Mouse (Mus musculus) hindbrain, embryonic 12.5 days (tissue): ENCODE measurements at regions not wholly inside any gene's neighbourhood (a gene's known extent, or its start where the extent isn't known, plus 50 kb on each side); places are given as distances from the start of the nearest gene placed in this dataset.
A peak's percentile ranks its signal among the peaks of the same experiment; 100 is the strongest.
"Not testable (repeated sequence)": the region's sequence is repeated elsewhere in the genome, so short reads cannot be mapped to it uniquely, and the experiment has no call there.

Experiments
- ATAC-seq: fragments of 200-750 bp; cut with Nextera tagmentation; 2 replicates; pipeline ENCODE4 v1.8.0; 2017; ENCODE audit warnings: moderate TSS enrichment; ENCODE audit not compliant: low FRiP score
- H3K27ac ChIP-seq: fragments of 300-500 bp; sonication (generic); 2 replicates; pipeline ENCODE4 v1.5.1; 2016; ENCODE audit warnings: mild to moderate bottlenecking
- H3K27me3 ChIP-seq: fragments of 300-500 bp; sonication (generic); 2 replicates; pipeline ENCODE4 v1.6.1; 2016; ENCODE audit warnings: mild to moderate bottlenecking
- H3K36me3 ChIP-seq: fragments of 300-500 bp; sonication (generic); 2 replicates; pipeline ENCODE4 v1.6.1; 2016; ENCODE audit warnings: mild to moderate bottlenecking
- H3K4me1 ChIP-seq: fragments of 300-500 bp; sonication (generic); 2 replicates; pipeline ENCODE4 v1.6.1; 2016
- H3K4me2 ChIP-seq: fragments of 300-500 bp; sonication (generic); replicated peaks from 2 replicates; pipeline ENCODE4 v1.6.1; 2016; ENCODE audit warnings: mild to moderate bottlenecking
- H3K4me3 ChIP-seq: fragments of 300-500 bp; sonication (generic); 2 replicates; pipeline ENCODE4 v1.5.1; 2016; ENCODE audit warnings: mild to moderate bottlenecking
- H3K9ac ChIP-seq: fragments of 300-500 bp; sonication (generic); 2 replicates; pipeline ENCODE4 v1.6.1; 2016; ENCODE audit warnings: mild to moderate bottlenecking, moderate library complexity
- H3K9me3 ChIP-seq: fragments of 300-500 bp; sonication (generic); replicated peaks from 2 replicates; pipeline ENCODE4 v1.6.1; 2016; ENCODE audit warnings: mild to moderate bottlenecking
- WGBS: fragments of 180-500 bp; shearing (Covaris S2); methylation state at CpG from one replicate; pipeline ENCODE4 v1.1.7; 2016; 5-methylcytosine and 5-hydroxymethylcytosine counted together

DNA sequence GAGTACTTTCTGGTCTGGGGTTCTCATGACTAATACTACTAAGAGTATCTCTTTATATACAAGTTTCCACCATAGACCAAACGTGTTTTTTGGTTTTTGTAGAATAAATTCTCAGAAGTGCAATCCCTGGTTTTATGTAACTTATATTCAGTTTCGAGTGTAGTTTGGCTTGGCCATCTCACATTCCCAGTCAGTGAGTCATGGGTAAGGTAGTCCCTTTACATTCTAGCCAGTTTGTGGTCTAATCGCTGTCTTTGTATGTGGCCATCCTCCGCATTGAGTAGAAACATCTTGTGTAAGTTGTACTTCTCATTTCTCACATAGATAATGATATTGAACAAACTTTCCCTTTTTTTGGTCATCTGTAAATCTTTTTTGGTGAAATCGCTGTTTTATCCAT, 88.3 kb downstream of the Anxa5 start:
- no peaks in the 10 kb centered on the region for H3K9me3 ChIP-seq
- H3K4me3 ChIP-seq, result no peak overlapping the region
- no peaks in the 10 kb centered on the region for H3K4me1 ChIP-seq
- no peaks in the 10 kb centered on the region for H3K36me3 ChIP-seq
- ATAC-seq, result no peak
- H3K27ac ChIP-seq, result no peak overlapping the region
- H3K27me3 ChIP-seq, result no peaks in the 10 kb centered on the region
- WGBS, result 93% methylated on average over 5 of the region's 5 CpGs
- H3K9ac ChIP-seq, result no peak overlapping the region
- H3K4me2 ChIP-seq, result no peak overlapping the region

DNA sequence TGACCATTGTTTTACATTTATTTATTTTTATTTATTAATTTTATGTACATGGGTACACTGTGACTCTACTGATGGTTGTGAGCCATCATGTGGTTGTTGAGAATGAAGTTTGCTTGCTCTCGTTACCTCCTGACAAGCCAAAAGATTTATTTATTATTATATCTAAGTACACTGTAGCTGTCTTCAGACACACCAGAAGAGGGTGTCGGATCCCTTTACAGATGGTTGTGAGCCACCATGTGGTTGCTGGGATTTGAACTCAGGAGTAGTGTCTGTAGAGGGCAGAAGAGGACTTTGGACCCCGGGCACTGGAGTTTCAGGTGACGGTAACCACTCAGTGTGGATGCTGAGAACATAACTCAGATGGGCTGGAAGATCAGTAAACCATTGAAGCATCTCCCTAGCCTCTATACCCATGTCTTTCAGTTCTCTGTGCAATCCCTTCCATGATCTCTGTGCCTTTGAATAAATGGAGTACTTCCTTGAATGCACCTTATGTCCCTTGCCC, 92.2 kb downstream of the Anxa5 start:
- no peaks in the 10 kb centered on the region for H3K27me3 ChIP-seq
- H3K27ac ChIP-seq, result no peak overlapping the region
- WGBS, result 92% methylated on average over 4 of the region's 4 CpGs

DNA sequence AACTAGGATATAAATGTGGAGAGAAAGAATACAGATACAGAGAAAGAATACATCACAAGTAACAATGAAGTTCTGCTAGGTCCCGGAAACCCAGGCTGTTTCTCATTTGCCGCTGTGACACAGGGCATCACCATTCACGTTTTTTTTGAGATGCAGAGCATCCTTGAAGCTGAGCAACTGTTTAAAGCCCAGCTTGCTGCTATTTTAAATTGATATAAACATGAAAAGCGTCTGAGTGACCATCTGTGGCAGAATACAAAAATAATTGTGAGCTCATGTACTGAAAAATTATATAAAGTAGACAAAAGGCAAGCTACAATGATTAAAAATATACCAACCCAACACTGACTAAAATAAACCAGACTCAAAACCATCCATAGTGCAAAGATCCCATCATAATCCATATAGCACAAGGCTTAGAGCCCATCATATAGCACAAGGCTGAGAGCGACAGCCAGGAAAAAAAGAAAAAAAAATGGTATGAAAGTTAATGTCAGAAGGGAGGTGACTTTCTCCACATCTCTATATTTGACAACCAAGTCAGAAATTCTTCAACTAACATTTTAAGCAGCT, 94.0 kb downstream of the Anxa5 start:
- H3K4me3 ChIP-seq, result no peak overlapping the region
- no peak for ATAC-seq
- no peaks in the 10 kb centered on the region for H3K27me3 ChIP-seq
- H3K9me3 ChIP-seq, result no peaks in the 10 kb centered on the region
- WGBS, result 83% methylated on average over 5 of the region's 5 CpGs
- H3K4me2 ChIP-seq, result no peak overlapping the region
- H3K36me3 ChIP-seq, result no peaks in the 10 kb centered on the region
- no peak overlapping the region for H3K9ac ChIP-seq
- H3K4me1 ChIP-seq, result no peaks in the 10 kb centered on the region
- no peak overlapping the region for H3K27ac ChIP-seq

More for the DNA sequence above, 92.2 kb downstream of the Anxa5 start:
- Histone ChIP-seq H3K9ac (no peak overlapping the region), H3K9me3 (no peaks in the 10 kb centered on the region), H3K36me3 (no peaks in the 10 kb centered on the region), H3K4me2 (no peak overlapping the region), H3K4me3 (no peak overlapping the region), H3K4me1 (no peaks in the 10 kb centered on the region)
- ATAC-seq, result no peak

DNA sequence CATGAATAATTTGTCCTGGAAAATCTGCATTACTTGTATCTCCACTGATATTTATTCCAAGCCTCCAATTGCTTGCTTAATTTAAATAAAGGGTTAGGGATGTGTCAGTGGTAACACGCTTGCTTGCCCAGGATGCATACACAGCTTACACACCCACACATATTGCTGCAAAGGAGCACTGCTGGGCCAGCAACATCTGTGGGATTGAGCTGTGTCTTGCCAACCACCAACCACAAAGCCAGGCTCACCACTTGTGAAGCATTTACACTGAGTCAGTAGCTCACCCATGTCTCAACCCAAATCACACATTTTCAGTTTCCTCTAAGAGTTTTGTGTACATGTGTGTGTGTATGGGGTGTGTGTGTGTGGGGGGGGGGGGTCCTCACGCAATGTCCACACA, 100.0 kb downstream of the Anxa5 start:
- Histone ChIP-seq H3K27me3 (no peaks in the 10 kb centered on the region), H3K4me1 (no peaks in the 10 kb centered on the region), H3K9me3 (no peaks in the 10 kb centered on the region), H3K4me3 (no peak overlapping the region), H3K27ac (no peak overlapping the region), H3K36me3 (no peaks in the 10 kb centered on the region), H3K4me2 (no peak overlapping the region), H3K9ac (no peak overlapping the region)
- WGBS, result 92% methylated on average over 2 of the region's 2 CpGs
- ATAC-seq, result no peak

DNA sequence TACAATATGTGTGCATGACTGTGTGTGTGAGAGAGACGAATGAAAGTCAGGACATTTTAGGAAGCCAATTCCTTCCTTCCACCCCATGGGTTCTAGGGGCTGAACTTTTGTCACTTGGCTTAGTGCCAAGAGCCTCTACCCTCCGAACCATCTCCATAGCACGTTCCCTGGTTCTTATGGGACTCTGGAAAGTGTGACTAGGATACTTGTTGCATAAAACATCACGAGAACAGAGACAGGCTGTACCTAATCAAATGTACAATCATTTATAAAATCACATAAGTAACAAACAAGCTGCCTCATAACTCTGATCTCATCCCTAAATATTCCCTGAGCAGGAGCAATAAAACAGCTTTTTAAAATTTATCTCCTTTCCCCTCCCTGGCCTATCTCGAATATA, 100.8 kb downstream of the Anxa5 start:
- Histone ChIP-seq H3K4me1 (no peaks in the 10 kb centered on the region), H3K27ac (no peak overlapping the region), H3K4me3 (no peak overlapping the region), H3K4me2 (no peak overlapping the region), H3K36me3 (no peaks in the 10 kb centered on the region), H3K9me3 (no peaks in the 10 kb centered on the region), H3K9ac (no peak overlapping the region), H3K27me3 (no peaks in the 10 kb centered on the region)
- no peak for ATAC-seq
- WGBS, result 74% methylated on average over 5 of the region's 5 CpGs

DNA sequence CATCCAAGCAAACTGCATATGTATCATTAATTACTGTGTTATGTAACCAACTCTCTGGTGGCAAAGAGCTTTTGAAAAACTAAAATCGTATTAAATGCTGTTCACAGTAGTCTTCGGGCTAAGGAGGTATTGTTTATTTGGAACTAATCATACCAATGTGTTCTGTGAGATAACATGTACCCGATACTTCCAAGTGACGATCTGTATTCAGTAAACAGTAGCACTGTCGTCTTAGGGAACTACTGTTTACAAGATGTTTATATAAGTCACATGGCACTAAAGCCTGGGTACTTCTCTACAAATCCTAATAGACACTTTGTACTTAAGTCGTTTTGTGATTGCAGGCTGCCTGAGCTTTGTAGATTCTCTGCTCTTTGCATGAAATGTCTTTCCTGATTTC, 114.8 kb downstream of the Anxa5 start:
- 77% methylated on average over 6 of the region's 6 CpGs for WGBS
- Histone ChIP-seq H3K4me2 (no peak overlapping the region), H3K27ac (no peak overlapping the region), H3K4me3 (no peak overlapping the region), H3K9me3 (no peaks in the 10 kb centered on the region), H3K9ac (no peak overlapping the region), H3K36me3 (no peaks in the 10 kb centered on the region), H3K27me3 (no peaks in the 10 kb centered on the region), H3K4me1 (no peaks in the 10 kb centered on the region)
- ATAC-seq, result no peak

DNA sequence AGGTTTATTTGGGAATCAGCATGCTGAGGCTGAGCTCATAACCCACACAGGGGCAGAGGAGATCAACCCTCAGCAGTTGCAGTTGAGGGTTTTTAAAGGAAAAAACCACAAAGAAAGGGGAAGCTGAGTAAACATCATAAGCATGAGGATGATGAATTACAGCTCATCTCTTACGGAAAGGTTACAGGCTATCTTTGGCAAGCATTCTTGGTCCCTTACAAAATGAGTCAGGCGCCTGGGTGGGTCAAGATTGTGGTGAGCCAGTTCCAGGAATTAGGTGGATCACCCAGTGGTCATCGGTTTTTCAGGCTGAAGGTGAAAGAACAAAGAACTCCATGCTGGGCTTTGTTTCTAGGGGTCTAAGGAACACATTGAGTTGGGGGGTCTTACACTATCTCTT, 121.5 kb downstream of the Anxa5 start:
- H3K36me3 ChIP-seq, result not testable (repeated sequence)

DNA sequence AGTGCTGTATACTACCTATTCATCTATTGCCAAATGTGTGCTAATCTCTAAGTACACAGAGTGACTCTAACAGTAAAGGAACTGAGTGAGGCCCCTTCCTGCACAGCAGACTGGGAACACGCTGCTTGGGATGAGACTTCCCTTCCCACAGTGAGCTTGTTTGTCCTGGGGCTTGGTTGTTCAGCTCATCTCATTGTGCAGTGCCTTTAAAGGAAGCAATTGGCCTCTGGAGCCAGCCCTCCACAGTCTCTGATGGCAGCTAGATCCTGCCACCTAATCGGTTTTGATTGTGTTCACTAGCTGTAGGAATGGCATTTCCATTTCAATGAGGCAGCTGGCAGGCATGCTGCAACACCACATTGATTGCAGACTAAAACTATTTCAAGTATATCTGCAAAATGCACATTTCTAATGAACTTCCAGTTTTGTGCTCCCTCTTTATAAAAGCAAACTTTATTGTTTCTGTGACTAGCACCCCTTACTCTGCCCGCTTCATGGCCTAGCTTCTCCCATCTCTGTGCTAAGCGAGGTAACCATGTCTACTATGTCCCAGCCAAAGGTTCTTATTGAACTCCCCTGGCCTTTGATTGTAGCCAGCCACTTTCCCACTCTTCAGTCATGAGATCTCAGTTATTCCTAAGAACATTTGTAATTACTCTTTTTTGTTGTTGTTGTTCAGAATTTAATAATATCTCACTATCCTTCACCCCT, 123.5 kb downstream of the Anxa5 start:
- no peak overlapping the region for H3K4me3 ChIP-seq
- H3K9me3 ChIP-seq, result no peaks in the 10 kb centered on the region
- 34% methylated on average over 4 of the region's 4 CpGs for WGBS
- no peaks in the 10 kb centered on the region for H3K27me3 ChIP-seq
- H3K4me2 ChIP-seq, result no peak overlapping the region
- peaks cover 5% of the 10 kb centered on the region for H3K4me1 ChIP-seq
- no peaks in the 10 kb centered on the region for H3K36me3 ChIP-seq
- no peak overlapping the region for H3K9ac ChIP-seq
- ATAC-seq, result peak; percentile 77
- H3K27ac ChIP-seq, result peak overlapping the region; percentile 30; the same call in 1 of the 2 replicates

More for the DNA sequence above, 121.5 kb downstream of the Anxa5 start:
- H3K27ac ChIP-seq, H3K27me3 ChIP-seq, ATAC-seq, H3K9me3 ChIP-seq, H3K9ac ChIP-seq, H3K4me2 ChIP-seq, H3K4me1 ChIP-seq, H3K4me3 ChIP-seq: not testable (repeated sequence)
- 94% methylated on average over 3 of the region's 3 CpGs for WGBS

DNA sequence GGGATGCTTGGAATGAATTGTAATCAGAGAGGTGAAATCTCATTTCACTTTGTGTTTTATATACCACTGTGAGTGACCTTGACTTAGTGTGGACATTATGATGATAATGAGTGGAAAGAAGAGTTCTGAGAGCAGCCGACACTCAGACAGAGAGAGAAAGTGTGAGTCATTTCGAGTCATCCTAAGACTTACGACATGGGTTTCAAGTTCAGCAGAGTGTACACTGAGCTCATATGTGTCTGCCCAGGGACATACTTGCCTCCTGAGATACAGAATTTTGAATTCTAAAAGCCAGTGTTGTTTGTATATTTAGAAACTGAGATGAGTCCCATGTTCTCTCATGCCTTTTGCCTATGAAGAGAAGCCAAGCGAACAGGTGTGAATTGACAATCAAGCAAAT, 126.6 kb downstream of the Anxa5 start:
- Histone ChIP-seq H3K4me3 (no peak overlapping the region), H3K36me3 (no peaks in the 10 kb centered on the region), H3K9me3 (no peaks in the 10 kb centered on the region), H3K27ac (no peak overlapping the region), H3K27me3 (no peaks in the 10 kb centered on the region), H3K4me1 (peaks cover 5% of the 10 kb centered on the region), H3K9ac (no peak overlapping the region), H3K4me2 (no peak overlapping the region)
- no peak for ATAC-seq
- 87% methylated on average over 4 of the region's 4 CpGs for WGBS

DNA sequence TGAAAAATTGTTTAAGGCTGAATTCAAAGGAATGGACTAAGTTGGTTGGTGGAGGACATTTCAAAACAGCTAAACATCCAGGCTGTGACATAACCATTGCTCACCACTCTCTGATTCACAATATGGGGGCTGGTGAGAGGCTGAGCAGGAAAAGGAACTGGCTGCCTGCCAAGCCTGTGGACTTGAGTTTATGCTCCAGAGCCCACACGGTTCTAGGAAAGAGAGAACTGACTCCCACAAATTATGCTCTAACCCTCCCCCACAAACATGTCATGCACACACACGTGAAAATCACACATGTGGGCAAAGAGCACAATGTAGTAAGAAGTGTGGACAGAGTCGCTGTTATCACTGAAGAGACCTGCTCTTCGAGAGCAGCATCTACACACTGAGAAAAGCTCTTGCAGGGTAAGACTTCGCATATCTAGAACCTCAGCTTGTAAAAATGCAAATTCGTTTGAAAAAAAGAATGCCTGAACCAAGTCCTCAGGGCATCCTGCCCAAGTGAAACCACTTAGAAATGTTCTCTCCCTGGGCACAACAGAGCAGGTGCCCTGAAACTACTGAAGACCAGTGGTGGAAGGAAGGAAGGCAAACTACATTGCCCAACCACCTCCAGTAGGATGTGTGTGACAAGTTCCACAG, 118.9 kb upstream of the Qrfpr start:
- no peaks in the 10 kb centered on the region for H3K4me1 ChIP-seq
- H3K9ac ChIP-seq, result no peak overlapping the region
- no peaks in the 10 kb centered on the region for H3K36me3 ChIP-seq
- no peak overlapping the region for H3K4me2 ChIP-seq
- 72% methylated on average over 6 of the region's 6 CpGs for WGBS
- no peaks in the 10 kb centered on the region for H3K9me3 ChIP-seq
- no peak for ATAC-seq
- no peak overlapping the region for H3K4me3 ChIP-seq
- no peak overlapping the region for H3K27ac ChIP-seq
- no peaks in the 10 kb centered on the region for H3K27me3 ChIP-seq

DNA sequence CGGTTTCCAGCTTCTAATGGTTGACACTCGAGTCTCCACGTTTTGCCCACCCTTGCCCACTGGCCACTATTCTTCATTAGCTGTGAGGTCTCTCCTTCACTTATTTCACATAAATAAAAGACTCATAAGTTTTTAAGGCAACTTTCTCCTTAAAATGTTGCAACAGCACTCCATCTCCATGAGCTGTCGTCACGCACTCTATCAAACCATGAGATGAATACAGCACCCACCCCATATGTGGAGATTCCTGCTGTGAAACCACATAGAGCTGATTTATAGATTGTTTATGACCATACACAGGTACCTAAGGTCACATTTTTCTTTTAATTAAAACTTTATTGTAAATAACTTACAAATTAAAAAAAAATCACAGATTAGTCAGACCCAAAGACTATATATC, 117.5 kb upstream of the Qrfpr start:
- no peak overlapping the region for H3K9ac ChIP-seq
- H3K4me2 ChIP-seq, result no peak overlapping the region

DNA sequence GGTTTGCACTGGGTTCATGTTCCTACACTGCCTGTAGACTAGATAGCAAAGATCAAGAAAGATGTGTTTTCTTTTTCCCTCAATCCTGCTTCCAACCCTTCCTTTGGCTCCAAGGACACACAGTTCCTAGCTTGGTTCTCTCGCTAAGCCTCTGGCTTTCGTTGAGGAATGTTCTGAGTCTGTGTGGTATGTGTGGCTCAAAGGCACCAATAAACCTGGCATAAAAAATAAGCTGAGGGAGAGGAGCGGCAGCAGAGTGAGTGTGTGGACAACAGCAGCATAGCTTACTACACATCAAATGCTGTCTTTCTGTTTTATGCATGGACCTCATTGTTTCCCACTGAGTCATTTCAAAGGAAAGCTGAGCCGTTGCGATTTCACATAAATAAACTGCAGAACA, 112.2 kb upstream of the Qrfpr start:
- no peaks in the 10 kb centered on the region for H3K36me3 ChIP-seq
- H3K9me3 ChIP-seq, result no peaks in the 10 kb centered on the region
- H3K4me3 ChIP-seq, result no peak overlapping the region
- H3K9ac ChIP-seq, result no peak overlapping the region
- 80% methylated on average over 5 of the region's 5 CpGs for WGBS
- no peak overlapping the region for H3K4me2 ChIP-seq
- no peaks in the 10 kb centered on the region for H3K27me3 ChIP-seq
- H3K27ac ChIP-seq, result no peak overlapping the region
- no peak for ATAC-seq
- H3K4me1 ChIP-seq, result no peaks in the 10 kb centered on the region

More for the DNA sequence above, 117.5 kb upstream of the Qrfpr start:
- no peak for ATAC-seq
- H3K27ac ChIP-seq, result no peak overlapping the region
- WGBS, result 90% methylated on average over 5 of the region's 5 CpGs
- no peaks in the 10 kb centered on the region for H3K9me3 ChIP-seq
- no peaks in the 10 kb centered on the region for H3K36me3 ChIP-seq
- no peak overlapping the region for H3K4me3 ChIP-seq
- H3K27me3 ChIP-seq, result no peaks in the 10 kb centered on the region
- H3K4me1 ChIP-seq, result no peaks in the 10 kb centered on the region

DNA sequence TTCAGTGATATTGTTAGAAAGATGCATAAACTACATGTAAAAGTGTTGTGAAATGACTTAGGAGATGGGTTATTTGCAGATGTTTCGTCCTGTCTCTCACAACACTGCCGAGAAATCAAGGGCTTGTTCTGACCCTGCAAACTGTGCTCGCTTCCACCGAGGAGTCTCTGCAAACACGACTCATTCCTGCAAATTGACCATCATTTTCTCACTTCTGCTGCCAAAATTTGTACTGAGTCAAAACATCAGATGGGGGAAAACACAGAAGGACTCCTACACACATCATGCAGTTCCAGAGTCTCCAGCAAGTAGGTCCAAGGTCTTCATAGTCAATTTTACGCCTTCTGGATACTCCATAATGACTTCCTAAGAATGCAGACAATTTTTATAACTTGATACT, 109.9 kb upstream of the Qrfpr start:
- 93% methylated on average over 6 of the region's 6 CpGs for WGBS
- no peak overlapping the region for H3K27ac ChIP-seq
- H3K4me3 ChIP-seq, result no peak overlapping the region
- no peaks in the 10 kb centered on the region for H3K27me3 ChIP-seq
- H3K9ac ChIP-seq, result no peak overlapping the region
- ATAC-seq, result no peak
- no peaks in the 10 kb centered on the region for H3K4me1 ChIP-seq
- no peaks in the 10 kb centered on the region for H3K9me3 ChIP-seq
- no peaks in the 10 kb centered on the region for H3K36me3 ChIP-seq
- H3K4me2 ChIP-seq, result no peak overlapping the region
